Mouse (Mus musculus) embryonic facial prominence, embryonic 10.5 days (tissue): ENCODE measurements at regions not wholly inside any gene's neighbourhood (a gene's known extent, or its start where the extent isn't known, plus 50 kb on each side); places are given as distances from the start of the nearest gene placed in this dataset.
"Not testable (repeated sequence)": the region's sequence is repeated elsewhere in the genome, so short reads cannot be mapped to it uniquely, and the experiment has no call there.

Experiments
- DNase-seq: peaks from one replicate; pipeline ENCODE4 v3.0.0-alpha.2; 2017; ENCODE audit warnings: low spot score
- H3K27ac ChIP-seq: fragments of 300-500 bp; sonication (generic); replicated peaks from 2 replicates; pipeline ENCODE4 v1.5.1; 2016; ENCODE audit warnings: mild to moderate bottlenecking
- H3K27me3 ChIP-seq: fragments of 300-500 bp; sonication (generic); replicated peaks from 2 replicates; pipeline ENCODE4 v1.6.1; 2016; ENCODE audit warnings: low read depth, mild to moderate bottlenecking; ENCODE audit not compliant: poor library complexity, severe bottlenecking
- H3K36me3 ChIP-seq: fragments of 300-500 bp; sonication (generic); replicated peaks from 2 replicates; pipeline ENCODE4 v1.6.1; 2016; ENCODE audit warnings: mild to moderate bottlenecking, moderate library complexity
- H3K4me1 ChIP-seq: fragments of 300-500 bp; sonication (generic); 2 replicates; pipeline ENCODE4 v1.6.1; 2016
- H3K4me3 ChIP-seq: fragments of 300-500 bp; sonication (generic); 2 replicates; pipeline ENCODE4 v1.5.1; 2016; ENCODE audit warnings: mild to moderate bottlenecking, moderate library complexity
- H3K9me3 ChIP-seq: fragments of 300-500 bp; sonication (generic); 2 replicates; pipeline ENCODE4 v1.6.1; 2016; ENCODE audit warnings: mild to moderate bottlenecking
- WGBS: fragments of 180-500 bp; shearing (Covaris S2); methylation state at CpG from one replicate; pipeline ENCODE4 v1.1.7; 2016; 5-methylcytosine and 5-hydroxymethylcytosine counted together

- WGBS = 81% methylated on average over 9 of the region's 9 CpGs
- H3K27ac ChIP-seq = no peak overlapping the region
- no peaks in the 10 kb centered on the region for H3K9me3 ChIP-seq
- H3K27me3 ChIP-seq = no peaks in the 10 kb centered on the region
- DNase-seq = no peak
- no peak overlapping the region for H3K4me3 ChIP-seq
- H3K36me3 ChIP-seq = no peaks in the 10 kb centered on the region
- no peaks in the 10 kb centered on the region for H3K4me1 ChIP-seq
Measured at GRCm38 (mm10) chr13:104549016-104549415, 243.3 kb upstream of the Srek1ip1 start.

GRCm38 (mm10) chr13:104553329-104553728 lies 239.0 kb upstream of the Srek1ip1 start:
- Histone ChIP-seq H3K27me3 (no peaks in the 10 kb centered on the region), H3K4me1 (peaks cover 7% of the 10 kb centered on the region), H3K9me3 (no peaks in the 10 kb centered on the region), H3K27ac (no peak overlapping the region), H3K4me3 (no peak overlapping the region), H3K36me3 (no peaks in the 10 kb centered on the region)
- 89% methylated on average over 3 of the region's 3 CpGs for WGBS
- no peak for DNase-seq

- H3K27ac ChIP-seq = peak overlapping the region; percentile 3; the same call in 1 of the 2 replicates
- not testable (repeated sequence) for H3K27me3 ChIP-seq, H3K9me3 ChIP-seq, H3K36me3 ChIP-seq, H3K4me3 ChIP-seq
- WGBS = 30% methylated on average over 7 of the region's 7 CpGs
- H3K4me1 ChIP-seq = peaks cover 12% of the 10 kb centered on the region
- DNase-seq = peak; percentile 63
Measured at GRCm38 (mm10) chr13:104556609-104557008, 235.7 kb upstream of the Srek1ip1 start.

- H3K27ac ChIP-seq = no peak overlapping the region
- H3K4me3 ChIP-seq = no peak overlapping the region
- H3K9me3 ChIP-seq = no peaks in the 10 kb centered on the region
- peaks cover 34% of the 10 kb centered on the region for H3K4me1 ChIP-seq
- H3K36me3 ChIP-seq = no peaks in the 10 kb centered on the region
- 91% methylated on average over 5 of the region's 5 CpGs for WGBS
- no peak for DNase-seq
- H3K27me3 ChIP-seq = no peaks in the 10 kb centered on the region
Measured at GRCm38 (mm10) chr13:104559876-104560275, 232.4 kb upstream of the Srek1ip1 start.

DNA sequence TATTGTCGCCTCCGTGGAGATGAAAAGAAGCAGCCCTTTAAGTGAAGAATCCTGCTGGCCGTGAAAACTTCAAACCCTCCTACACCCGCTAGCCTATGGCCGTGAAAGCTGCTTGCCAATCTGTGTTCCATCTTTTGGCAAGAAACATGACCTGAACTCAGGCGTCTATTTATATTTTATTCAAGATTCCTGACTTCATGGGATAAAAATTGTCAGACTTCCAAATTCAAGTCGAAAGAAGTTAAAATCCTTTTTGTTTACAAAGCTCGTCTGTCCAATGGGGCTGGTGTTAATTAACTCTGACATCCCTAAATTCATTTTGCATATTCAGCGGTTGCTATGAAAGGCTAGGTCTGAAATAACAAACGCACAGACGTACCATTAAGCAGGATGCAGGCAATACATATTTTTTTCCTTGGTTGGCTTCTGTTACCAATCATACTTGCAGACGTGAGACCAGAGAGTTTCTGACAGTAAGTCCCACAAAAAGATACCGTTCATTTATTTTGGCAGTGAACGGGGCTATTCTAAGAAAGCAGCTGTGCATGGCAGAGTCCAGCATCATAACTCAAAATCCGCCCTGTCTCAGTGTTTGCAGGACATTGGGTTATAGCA lies 231.7 kb upstream of the Srek1ip1 start:
- peaks cover 34% of the 10 kb centered on the region for H3K4me1 ChIP-seq
- no peaks in the 10 kb centered on the region for H3K27me3 ChIP-seq
- H3K9me3 ChIP-seq = no peaks in the 10 kb centered on the region
- H3K27ac ChIP-seq = no peak overlapping the region
- no peaks in the 10 kb centered on the region for H3K36me3 ChIP-seq
- H3K4me3 ChIP-seq = no peak overlapping the region
- WGBS = 68% methylated on average over 15 of the region's 15 CpGs
- no peak for DNase-seq

- Histone ChIP-seq H3K27me3 (no peaks in the 10 kb centered on the region), H3K27ac (peak overlapping the region; percentile 71), H3K9me3 (no peaks in the 10 kb centered on the region), H3K36me3 (no peaks in the 10 kb centered on the region), H3K4me3 (no peak overlapping the region), H3K4me1 (peaks cover 28% of the 10 kb centered on the region)
- DNase-seq = no peak
- WGBS = 39% methylated on average over 3 of the region's 3 CpGs
Measured at GRCm38 (mm10) chr13:104562536-104562935, 229.7 kb upstream of the Srek1ip1 start.

- DNase-seq = no peak
- no peaks in the 10 kb centered on the region for H3K27me3 ChIP-seq
- no peak overlapping the region for H3K4me3 ChIP-seq
- no peaks in the 10 kb centered on the region for H3K9me3 ChIP-seq
- no peaks in the 10 kb centered on the region for H3K36me3 ChIP-seq
- H3K27ac ChIP-seq = peak overlapping the region; percentile 71
- 36% methylated on average over 2 of the region's 2 CpGs for WGBS
- H3K4me1 ChIP-seq = peaks cover 31% of the 10 kb centered on the region
Measured at GRCm38 (mm10) chr13:104563019-104563418, 229.3 kb upstream of the Srek1ip1 start.

DNA sequence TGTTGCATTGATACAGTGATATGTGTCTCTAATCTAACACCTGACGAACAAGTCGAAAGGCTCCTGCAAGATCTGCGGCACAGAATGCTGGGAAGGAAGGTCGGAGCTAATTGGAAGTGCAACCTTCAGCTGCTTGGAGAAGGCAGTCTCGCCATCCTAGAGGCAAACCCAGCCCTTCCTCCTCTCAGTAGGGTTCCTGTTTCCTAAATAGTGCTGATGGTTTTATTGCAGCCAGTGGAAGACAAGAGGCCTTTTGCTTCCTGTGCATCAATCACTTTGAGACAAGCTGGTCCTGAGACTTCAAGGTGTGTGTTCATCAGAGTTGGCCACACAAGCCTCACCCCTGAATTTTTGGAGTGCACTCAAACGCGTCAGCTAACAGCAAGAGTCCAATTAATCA lies 228.4 kb upstream of the Srek1ip1 start:
- H3K27me3 ChIP-seq = no peaks in the 10 kb centered on the region
- no peak for DNase-seq
- H3K4me1 ChIP-seq = peaks cover 31% of the 10 kb centered on the region
- peak overlapping the region; percentile 44; the same call in 1 of the 2 replicates for H3K27ac ChIP-seq
- no peaks in the 10 kb centered on the region for H3K36me3 ChIP-seq
- no peaks in the 10 kb centered on the region for H3K9me3 ChIP-seq
- WGBS = 53% methylated on average over 7 of the region's 7 CpGs
- no peak overlapping the region for H3K4me3 ChIP-seq

GRCm38 (mm10) chr13:104569765-104570164 lies 222.5 kb upstream of the Srek1ip1 start:
- no peak overlapping the region for H3K4me3 ChIP-seq
- 61% methylated on average over 6 of the region's 6 CpGs for WGBS
- no peak for DNase-seq
- no peaks in the 10 kb centered on the region for H3K36me3 ChIP-seq
- H3K9me3 ChIP-seq = no peaks in the 10 kb centered on the region
- no peaks in the 10 kb centered on the region for H3K27me3 ChIP-seq
- H3K4me1 ChIP-seq = peaks cover 13% of the 10 kb centered on the region
- 0 out of 2 replicates have a peak overlapping the region, but pooled peaks have one; percentile 36 for H3K27ac ChIP-seq

- no peak overlapping the region for H3K4me3 ChIP-seq
- peaks cover 22% of the 10 kb centered on the region for H3K4me1 ChIP-seq
- WGBS = 69% methylated on average over 10 of the region's 10 CpGs
- no peaks in the 10 kb centered on the region for H3K9me3 ChIP-seq
- no peaks in the 10 kb centered on the region for H3K36me3 ChIP-seq
- DNase-seq = no peak
- no peaks in the 10 kb centered on the region for H3K27me3 ChIP-seq
- H3K27ac ChIP-seq = no peak overlapping the region
Measured at GRCm38 (mm10) chr13:104572236-104572635, 220.0 kb upstream of the Srek1ip1 start.

- Histone ChIP-seq H3K4me3 (no peak overlapping the region), H3K36me3 (no peaks in the 10 kb centered on the region), H3K27me3 (no peaks in the 10 kb centered on the region), H3K4me1 (peaks cover 28% of the 10 kb centered on the region), H3K9me3 (no peaks in the 10 kb centered on the region), H3K27ac (no peak overlapping the region)
- WGBS = 91% methylated on average over 5 of the region's 5 CpGs
- no peak for DNase-seq
Measured at GRCm38 (mm10) chr13:104574396-104574795, 217.9 kb upstream of the Srek1ip1 start.

DNA sequence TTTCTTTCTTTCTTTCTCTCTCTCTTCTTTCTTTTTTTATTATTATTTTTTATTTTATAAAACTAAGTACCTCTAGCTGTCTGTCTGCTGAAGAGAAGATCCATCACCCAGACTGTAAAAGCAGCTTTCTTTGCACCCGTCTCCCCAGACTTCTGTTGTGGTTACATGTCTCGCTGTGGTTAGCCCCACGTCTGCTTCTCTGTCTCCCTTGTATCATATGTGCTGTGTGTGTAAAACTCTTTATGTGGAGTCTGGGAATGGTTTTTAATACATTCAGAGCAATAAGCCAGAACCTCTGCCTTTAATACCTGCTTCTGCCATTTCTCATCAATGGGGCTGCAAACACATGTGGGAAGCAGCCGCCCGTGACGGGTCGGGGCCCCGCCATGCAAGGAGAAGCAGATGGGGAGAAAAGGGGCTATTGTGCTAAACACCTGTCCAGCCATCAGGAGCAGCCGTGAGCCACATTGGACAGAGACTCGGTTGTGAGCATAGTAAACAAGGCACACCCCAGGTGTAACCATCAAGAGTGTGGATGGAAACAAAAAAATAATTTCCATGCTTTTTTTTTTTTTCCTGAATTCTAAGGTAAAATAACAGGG lies 216.0 kb upstream of the Srek1ip1 start:
- Histone ChIP-seq H3K27me3 (no peaks in the 10 kb centered on the region), H3K4me1 (peaks cover 35% of the 10 kb centered on the region), H3K4me3 (no peak overlapping the region), H3K36me3 (no peaks in the 10 kb centered on the region), H3K9me3 (no peaks in the 10 kb centered on the region), H3K27ac (no peak overlapping the region)
- WGBS = 60% methylated on average over 10 of the region's 10 CpGs
- peak; percentile 48 for DNase-seq

DNA sequence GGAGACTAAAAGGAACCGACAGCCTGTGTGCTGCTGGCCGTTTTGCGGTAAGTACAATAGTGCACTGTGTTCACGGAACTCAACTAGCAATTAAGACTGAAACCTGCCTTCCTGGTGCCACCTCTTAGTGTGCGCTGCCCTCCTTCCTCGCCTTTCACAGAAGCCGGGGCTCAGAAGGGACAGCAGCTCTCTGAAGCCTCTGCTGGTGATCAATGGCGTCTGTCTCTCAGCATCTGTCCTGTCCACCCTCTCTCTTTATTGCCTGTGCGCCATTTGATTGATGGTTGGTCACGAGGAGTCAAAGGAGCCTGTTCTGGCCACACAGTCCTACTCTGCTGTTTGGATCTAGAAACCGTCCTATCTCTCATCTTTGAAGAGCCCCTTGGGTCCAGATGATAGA lies 214.4 kb upstream of the Srek1ip1 start:
- no peaks in the 10 kb centered on the region for H3K27me3 ChIP-seq
- H3K9me3 ChIP-seq = no peaks in the 10 kb centered on the region
- no peak overlapping the region for H3K4me3 ChIP-seq
- WGBS = 69% methylated on average over 11 of the region's 11 CpGs
- peaks cover 25% of the 10 kb centered on the region for H3K4me1 ChIP-seq
- DNase-seq = no peak
- no peaks in the 10 kb centered on the region for H3K36me3 ChIP-seq
- no peak overlapping the region for H3K27ac ChIP-seq
